Mouse (Mus musculus) ovary, adult 10 weeks (tissue): ENCODE measurements around the gene Arsj. TPM values are rescaled to one million over a fixed set of nuclear protein-coding genes. Genes with fewer than 3 reads are reported as not detected.

Source experiments
- polyA plus RNA-seq: library from polyadenylated mRNA; stranded (reverse); fragments of 350-450 nt; fragmentation: Illumina TruSeq; extraction: RNeasy Lipid Tissue Mini Kit (QIAGEN cat#74804); gene quantifications from one replicate; pipeline ENCODE4 v1.2.3, GENCODE M21; 2014

The Arsj gene
- polyA plus RNA-seq = 2.9 TPM

GRCm38 (mm10) chr3:126363568-126364505 lies at the start of gene Arsj:
Arsj (plus strand) TSS chr3:126363684.

Other genes starting within 250 kb of the Arsj start
- gene Camk2d, start 232.6 kb downstream of the Arsj start, polyA plus RNA-seq = 147 TPM